Mouse (Mus musculus): ENCODE measurements around the gene Hexim2.

The Hexim2 gene

GRCm38 (mm10) chr11:103131701-103132575 is at the start of gene Hexim2:
Gene Hexim2, plus strand, starts transcription at chr11:103132429.
- DNase-seq = peak; percentile 53 to 67

- no peak for DNase-seq
These were observed 38.9 kb upstream of the Hexim2 start for GRCm38 (mm10) chr11:103093306-103093705.

- DNase-seq = no peak
These were observed 38.1 kb upstream of the Hexim2 start for GRCm38 (mm10) chr11:103093862-103094833.

- no peak for DNase-seq
These were observed 37.0 kb upstream of the Hexim2 start for GRCm38 (mm10) chr11:103095107-103095670.

GRCm38 (mm10) chr11:103095801-103096200 is 36.4 kb upstream of the Hexim2 start:
- no peak for DNase-seq

- DNase-seq = no peak
These were observed 35.0 kb upstream of the Hexim2 start for GRCm38 (mm10) chr11:103096979-103097894.

- DNase-seq = no peak
These were observed 33.6 kb upstream of the Hexim2 start for GRCm38 (mm10) chr11:103098531-103099190.

- DNase-seq = no peak
These were observed 32.8 kb upstream of the Hexim2 start for GRCm38 (mm10) chr11:103099352-103099940.

GRCm38 (mm10) chr11:103100361-103100760 is 31.9 kb upstream of the Hexim2 start:
- DNase-seq = peak in 1 of 2 experiments; percentile 32

GRCm38 (mm10) chr11:103101481-103101865 is 30.8 kb upstream of the Hexim2 start, which contains the start of the genes Plcd3 and Acbd4:
Gene Plcd3, minus strand, starts transcription at chr11:103101658.
Gene Acbd4, plus strand, starts transcription at chr11:103101682.
- peak; percentile 87 to 89 for DNase-seq

- DNase-seq = peak; percentile 72 to 86
These were observed 30.2 kb upstream of the Hexim2 start for GRCm38 (mm10) chr11:103101866-103102501.

- peak; percentile 97 to 98 for DNase-seq
These were observed 29.4 kb upstream of the Hexim2 start for GRCm38 (mm10) chr11:103102725-103103349.

- peak; percentile 59 to 62 for DNase-seq
These were observed 28.6 kb upstream of the Hexim2 start for GRCm38 (mm10) chr11:103103621-103104020.

- DNase-seq = no peak
These were observed 27.8 kb upstream of the Hexim2 start for GRCm38 (mm10) chr11:103104469-103104868.

GRCm38 (mm10) chr11:103105180-103105725 is 27.0 kb upstream of the Hexim2 start:
- peak; percentile 88 to 89 for DNase-seq

- DNase-seq = no peak
These were observed 26.4 kb upstream of the Hexim2 start for GRCm38 (mm10) chr11:103105810-103106209.

GRCm38 (mm10) chr11:103106386-103106785 is 25.8 kb upstream of the Hexim2 start:
- DNase-seq = peak in 1 of 2 experiments; percentile 41

- peak in 1 of 2 experiments; percentile 49 for DNase-seq
These were observed 20.9 kb upstream of the Hexim2 start for GRCm38 (mm10) chr11:103111301-103111700.

GRCm38 (mm10) chr11:103111881-103112551 is 20.2 kb upstream of the Hexim2 start:
- DNase-seq = peak; percentile 91 to 93

Data from kidney, adult 8-10 months (tissue).